Mouse (Mus musculus): ENCODE measurements around the gene C1qtnf1.

DNA sequence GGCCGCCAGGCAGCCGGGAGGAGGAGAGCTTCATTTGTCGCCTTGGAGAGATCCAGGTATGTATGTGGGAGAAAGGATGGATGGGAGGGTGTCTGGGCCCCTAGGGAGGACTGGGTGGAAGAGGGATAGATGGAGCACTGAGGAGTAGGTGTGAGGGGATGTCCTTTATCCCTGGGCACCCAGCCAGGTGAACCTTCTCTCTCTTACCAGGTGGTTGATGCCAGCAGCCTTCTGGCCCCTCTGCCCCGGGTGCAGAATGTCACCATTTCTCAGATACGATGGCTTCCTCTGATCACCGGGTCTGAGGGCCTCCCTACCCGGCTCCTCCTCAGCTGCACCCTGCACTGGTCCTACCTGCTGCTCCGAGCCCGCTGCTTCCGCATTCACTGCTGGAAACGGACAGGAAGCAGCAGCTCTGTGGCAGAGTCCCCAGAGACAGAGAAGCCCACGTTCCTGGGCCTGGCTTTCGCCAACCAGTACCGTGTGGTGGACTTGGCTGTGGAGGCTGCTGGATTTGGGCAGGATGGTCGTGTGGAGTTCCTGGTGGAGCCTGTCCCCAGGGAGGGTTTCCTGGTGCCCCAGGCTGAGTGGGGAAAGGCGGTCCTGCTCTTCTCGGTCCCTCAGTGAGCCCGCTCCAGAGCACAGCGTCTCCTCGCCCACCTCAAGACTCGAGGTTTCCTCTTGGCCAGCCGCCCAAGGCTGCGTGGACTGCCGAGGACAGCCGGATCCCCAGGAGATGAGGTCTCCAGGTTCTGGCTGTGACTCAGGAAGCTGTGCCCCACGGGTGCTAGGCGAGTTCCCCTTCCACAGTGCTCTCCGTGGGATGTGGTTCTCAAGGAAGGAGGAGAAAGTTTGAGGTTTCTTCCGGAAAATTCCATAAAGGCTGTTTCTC is 59.1 kb downstream of the C1qtnf1 start:
- TF ChIP-seq POLR2A (IDR thresholded peaks at IDR 0.05; ENCODE audit: insufficient read length, low read depth) (no peak), USF1 (IDR thresholded peaks at IDR 0.05; ENCODE audit: low read depth) (no peak), MYOG (IDR thresholded peaks at IDR 0.05; ENCODE audit: control insufficient read depth in 1 of 3, insufficient read depth in 1 of 3, insufficient read length in 2 of 3, low read depth in 2 of 3) (no peak), POLR2AphosphoS2 (IDR thresholded peaks at IDR 0.05; ENCODE audit: insufficient read length, low read depth) (no peak), TCF3 (IDR thresholded peaks at IDR 0.05; ENCODE audit: insufficient read length, low read depth) (no peak)

All from myocyte (in vitro differentiated cells).